Comparison of ENCODE assay signal across 11 mouse cellular contexts in genomic region chr1:92614516-92614915, GRCm38 (mm10). TPM values are rescaled to one million over a fixed set of nuclear protein-coding genes. Genes with fewer than 3 reads are reported as not detected.
DNase-seq lines count a peak whose midpoint lies in the region; ATAC-seq and TF ChIP-seq lines count a peak whose summit lies in the region.
"Had no signal": no experiment of that assay in that cellular context is flagged by ENCODE, and none has a peak within 500 bp of the region (broad histone marks: within the 10 kb centered on the region; RNA-seq: fewer than 3 reads in every experiment).

No protein-coding gene starts in this region.

- H3K36me3 ChIP-seq in forebrain, postnatal 0 days (ENCODE audit: insufficient read depth): no peaks in the 10 kb centered on the region
- no peaks in the 10 kb centered on the region for H3K36me3 ChIP-seq in forebrain, embryonic 13.5 days (ENCODE audit: poor library complexity, severe bottlenecking)
- H3K36me3 ChIP-seq in liver, postnatal 0 days (replicated peaks; ENCODE audit: insufficient read depth, low read length): no peaks in the 10 kb centered on the region

- no peak overlapping the region for H3K4me3 ChIP-seq in forebrain, postnatal 0 days (ENCODE audit: low read depth, low read length)
- no peak overlapping the region for H3K4me3 ChIP-seq in forebrain, embryonic 13.5 days
- H3K4me3 ChIP-seq in liver, postnatal 0 days (ENCODE audit: low read depth, low read length): no peak overlapping the region

- H3K27ac ChIP-seq in forebrain, postnatal 0 days (ENCODE audit: low read depth, low read length): no peak overlapping the region
- H3K27ac ChIP-seq in forebrain, embryonic 13.5 days: no peak overlapping the region
- H3K27ac ChIP-seq in liver, postnatal 0 days (ENCODE audit: low read depth): no peak overlapping the region

- peak; percentile 73 for TF ChIP-seq CTCF in forebrain, postnatal 0 days (IDR thresholded peaks at IDR 0.05; ENCODE audit: low read depth)
- TF ChIP-seq CTCF in liver, postnatal 0 days (IDR thresholded peaks at IDR 0.05; ENCODE audit: low read depth): peak; percentile 54

- no peaks in the 10 kb centered on the region for H3K9me3 ChIP-seq in forebrain, postnatal 0 days (ENCODE audit: low read length)
- no peaks in the 10 kb centered on the region for H3K9me3 ChIP-seq in forebrain, embryonic 13.5 days (replicated peaks)
- no peaks in the 10 kb centered on the region for H3K9me3 ChIP-seq in liver, postnatal 0 days (ENCODE audit: low read length)

- no peak for TF ChIP-seq EP300 in liver, postnatal 0 days (IDR thresholded peaks at IDR 0.05; ENCODE audit: low read depth)

- ATAC-seq in forebrain, postnatal 0 days: no peak; the same call in 1 of the 2 replicates
- ATAC-seq in forebrain, embryonic 13.5 days: no peak
- no peak for ATAC-seq in liver, postnatal 0 days
- no peak for ATAC-seq in erythroid progenitor cell, adult 5-6 weeks (replicated peaks; ENCODE audit: low FRiP score, poor library complexity, severe bottlenecking)
- ATAC-seq: midbrain, embryonic 16.5 days had no signal

- WGBS in forebrain, postnatal 0 days: 13% methylated on average over 1 of the region's 1 CpGs
- WGBS in forebrain, embryonic 13.5 days: 23% methylated on average over 1 of the region's 1 CpGs
- 2% methylated on average over 1 of the region's 1 CpGs for WGBS in liver, postnatal 0 days (ENCODE audit: insufficient replicate concordance)

- no peaks in the 10 kb centered on the region for H3K27me3 ChIP-seq in forebrain, postnatal 0 days (ENCODE audit: insufficient read depth, low read length)
- H3K27me3 ChIP-seq in forebrain, embryonic 13.5 days: peaks cover 6% of the 10 kb centered on the region; the same call in 1 of the 2 replicates
- no peaks in the 10 kb centered on the region for H3K27me3 ChIP-seq in liver, postnatal 0 days (ENCODE audit: insufficient read depth, low read length)

- H3K9ac ChIP-seq in forebrain, postnatal 0 days: no peak overlapping the region
- H3K9ac ChIP-seq in forebrain, embryonic 13.5 days: no peak overlapping the region
- no peak overlapping the region for H3K9ac ChIP-seq in liver, postnatal 0 days (replicated peaks)

- H3K4me2 ChIP-seq in forebrain, postnatal 0 days (ENCODE audit: low read depth): no peak overlapping the region
- H3K4me2 ChIP-seq in forebrain, embryonic 13.5 days: no peak overlapping the region
- H3K4me2 ChIP-seq in liver, postnatal 0 days (ENCODE audit: low read depth, low read length): no peak overlapping the region

- peak; percentile 61 for DNase-seq in forebrain, postnatal 0 days
- no peak for DNase-seq in liver, postnatal 0 days
- DNase-seq in liver (no peak), ZHBTc4 (ENCODE audit: low read depth, low spot score) (peak; percentile 29)
- peak; percentile 68 for DNase-seq in retina, embryonic 14.5 days (ENCODE audit: low spot score)
- no peak for DNase-seq in urinary bladder, postnatal 36 days (ENCODE audit: low spot score in 2 of 2)

- H3K4me1 ChIP-seq in forebrain, postnatal 0 days (ENCODE audit: insufficient read depth): no peaks in the 10 kb centered on the region
- H3K4me1 ChIP-seq in forebrain, embryonic 13.5 days: no peaks in the 10 kb centered on the region
- no peaks in the 10 kb centered on the region for H3K4me1 ChIP-seq in liver, postnatal 0 days (ENCODE audit: insufficient read depth)

RNA-seq across cellular contexts. Expression of gene Olfr12, which starts 3.1 kb away (rescaled TPM):
- not detected in 2 replicates for total RNA-seq in forebrain, postnatal 0 days (2014; rRNA removed)
- polyA plus RNA-seq in forebrain, postnatal 0 days (2015; fragmentation: Nextera tagmentation; extraction: Ambion mirVana): not detected in 2 replicates
- not detected in 2 replicates for polyA plus RNA-seq in forebrain, embryonic 13.5 days (2015; fragmentation: Nextera tagmentation; extraction: Ambion mirVana)
- polyA plus RNA-seq in liver, postnatal 0 days (2015; fragmentation: Nextera tagmentation; extraction: Ambion mirVana): not detected in 2 replicates
- not detected in 2 replicates for total RNA-seq in erythroid progenitor cell, adult 5-6 weeks (2015; ENCODE audit: low replicate concordance)
- total RNA-seq in erythroid progenitor cell, adult 5-6 weeks (2017; ENCODE audit: low replicate concordance): not detected in 2 replicates
- total RNA-seq: heart, postnatal 25 days had no signal
- polyA plus RNA-seq: midbrain, embryonic 16.5 days; spleen, adult 2 months had no signal

RNA-seq across cellular contexts. Expression of gene Olfr1410, which starts 8.9 kb away (rescaled TPM):
- not detected in 2 replicates for total RNA-seq in forebrain, postnatal 0 days (2014; rRNA removed)
- not detected in 2 replicates for polyA plus RNA-seq in forebrain, postnatal 0 days (2015; fragmentation: Nextera tagmentation; extraction: Ambion mirVana)
- not detected in 2 replicates for polyA plus RNA-seq in forebrain, embryonic 13.5 days (2015; fragmentation: Nextera tagmentation; extraction: Ambion mirVana)
- not detected in 2 replicates for polyA plus RNA-seq in liver, postnatal 0 days (2015; fragmentation: Nextera tagmentation; extraction: Ambion mirVana)
- total RNA-seq in erythroid progenitor cell, adult 5-6 weeks (2015; ENCODE audit: low replicate concordance): not detected in 2 replicates
- total RNA-seq in erythroid progenitor cell, adult 5-6 weeks (2017; ENCODE audit: low replicate concordance): not detected in 2 replicates
- total RNA-seq: heart, postnatal 25 days had no signal
- polyA plus RNA-seq: midbrain, embryonic 16.5 days; spleen, adult 2 months had no signal

RNA-seq across cellular contexts. Expression of gene Olfr1411, which starts 20.3 kb away (rescaled TPM):
- total RNA-seq in forebrain, postnatal 0 days (2014; rRNA removed): not detected in 2 replicates
- polyA plus RNA-seq in forebrain, postnatal 0 days (2015; fragmentation: Nextera tagmentation; extraction: Ambion mirVana): not detected in 2 replicates
- polyA plus RNA-seq in forebrain, embryonic 13.5 days (2015; fragmentation: Nextera tagmentation; extraction: Ambion mirVana): not detected in 2 replicates
- polyA plus RNA-seq in liver, postnatal 0 days (2015; fragmentation: Nextera tagmentation; extraction: Ambion mirVana): not detected in 2 replicates
- not detected in 2 replicates for total RNA-seq in erythroid progenitor cell, adult 5-6 weeks (2015; ENCODE audit: low replicate concordance)
- total RNA-seq in erythroid progenitor cell, adult 5-6 weeks (2017; ENCODE audit: low replicate concordance): not detected in 2 replicates
- total RNA-seq: heart, postnatal 25 days had no signal
- polyA plus RNA-seq: midbrain, embryonic 16.5 days; spleen, adult 2 months had no signal

RNA-seq across cellular contexts. Expression of gene Cops9, which starts 27.3 kb away (rescaled TPM):
- 202 and 291 TPM in 2 replicates for total RNA-seq in forebrain, postnatal 0 days (2014; rRNA removed)
- 569 and 710 TPM in 2 replicates for polyA plus RNA-seq in forebrain, postnatal 0 days (2015; fragmentation: Nextera tagmentation; extraction: Ambion mirVana)
- 542 and 587 TPM in 2 replicates for polyA plus RNA-seq in forebrain, embryonic 13.5 days (2015; fragmentation: Nextera tagmentation; extraction: Ambion mirVana)
- polyA plus RNA-seq in liver, postnatal 0 days (2015; fragmentation: Nextera tagmentation; extraction: Ambion mirVana): 222 and 225 TPM in 2 replicates
- total RNA-seq in erythroid progenitor cell, adult 5-6 weeks (2015; ENCODE audit: low replicate concordance): 57.3 and 61.2 TPM in 2 replicates
- 22.7 and 46.8 TPM in 2 replicates for total RNA-seq in erythroid progenitor cell, adult 5-6 weeks (2017; ENCODE audit: low replicate concordance)

RNA-seq across cellular contexts. Expression of gene Olfr1412, which starts 28.9 kb away (rescaled TPM):
- not detected in 2 replicates for total RNA-seq in forebrain, postnatal 0 days (2014; rRNA removed)
- polyA plus RNA-seq in forebrain, postnatal 0 days (2015; fragmentation: Nextera tagmentation; extraction: Ambion mirVana): not detected in 2 replicates
- polyA plus RNA-seq in forebrain, embryonic 13.5 days (2015; fragmentation: Nextera tagmentation; extraction: Ambion mirVana): not detected in 2 replicates
- not detected in 2 replicates for polyA plus RNA-seq in liver, postnatal 0 days (2015; fragmentation: Nextera tagmentation; extraction: Ambion mirVana)
- not detected in 2 replicates for total RNA-seq in erythroid progenitor cell, adult 5-6 weeks (2015; ENCODE audit: low replicate concordance)
- not detected in 2 replicates for total RNA-seq in erythroid progenitor cell, adult 5-6 weeks (2017; ENCODE audit: low replicate concordance)
- total RNA-seq: heart, postnatal 25 days had no signal
- polyA plus RNA-seq: midbrain, embryonic 16.5 days; spleen, adult 2 months had no signal

Comparison
In these comparisons a context has a peak if more than half of its experiments do, and no peak if none do; other contexts are left out.
1. DNase-seq: peak in forebrain, postnatal 0 days (single experiment), ZHBTc4 (single experiment) and retina, embryonic 14.5 days (single experiment); none in liver, postnatal 0 days (single experiment), liver (single experiment) and urinary bladder, postnatal 36 days (0 of 2).